Mouse (Mus musculus) CD4-positive naive resting alpha-beta T cell, adult 57 days (primary cell): Measurements from ENCODE around the gene Psmd12. TPM values are rescaled to one million over a fixed set of nuclear protein-coding genes. Genes with fewer than 3 reads are reported as not detected.

ENCODE experiments used
- total RNA-seq: library from RNA; stranded (reverse); gene quantifications from one replicate; pipeline ENCODE4 v1.2.4, GENCODE M21; 2023

Gene Psmd12
- 43.0 TPM for total RNA-seq

GRCm38 (mm10) chr11:107479053-107479861 lies at the start of gene Psmd12:
Psmd12 (plus strand) TSS chr11:107479484.

GRCm38 (mm10) chr11:107470521-107471041 lies 8.7 kb upstream of the Psmd12 start, which contains the start of gene Pitpnc1:
Pitpnc1 (minus strand) TSS chr11:107470699.

GRCm38 (mm10) chr11:107547351-107548203 lies 68.3 kb downstream of the Psmd12 start, which contains the start of gene Helz:
Helz (plus strand) TSS chr11:107547930.

Other genes starting within 250 kb of the Psmd12 start
- gene Pitpnc1, start 8.8 kb upstream of the Psmd12 start, total RNA-seq, result 145 TPM
- gene Helz, start 68.4 kb downstream of the Psmd12 start, total RNA-seq, result 76.2 TPM
- gene Cacng1, start 237.0 kb downstream of the Psmd12 start, total RNA-seq, result not detected